Mouse (Mus musculus) lung, postnatal 10 days (tissue): ENCODE measurements around the gene Ablim1.
A peak's percentile ranks its signal among the peaks of the same experiment; 100 is the strongest.

Experiments used
- DNase-seq: peaks from one replicate; pipeline ENCODE4 v3.0.0; 2021

Ablim1 gene

DNA sequence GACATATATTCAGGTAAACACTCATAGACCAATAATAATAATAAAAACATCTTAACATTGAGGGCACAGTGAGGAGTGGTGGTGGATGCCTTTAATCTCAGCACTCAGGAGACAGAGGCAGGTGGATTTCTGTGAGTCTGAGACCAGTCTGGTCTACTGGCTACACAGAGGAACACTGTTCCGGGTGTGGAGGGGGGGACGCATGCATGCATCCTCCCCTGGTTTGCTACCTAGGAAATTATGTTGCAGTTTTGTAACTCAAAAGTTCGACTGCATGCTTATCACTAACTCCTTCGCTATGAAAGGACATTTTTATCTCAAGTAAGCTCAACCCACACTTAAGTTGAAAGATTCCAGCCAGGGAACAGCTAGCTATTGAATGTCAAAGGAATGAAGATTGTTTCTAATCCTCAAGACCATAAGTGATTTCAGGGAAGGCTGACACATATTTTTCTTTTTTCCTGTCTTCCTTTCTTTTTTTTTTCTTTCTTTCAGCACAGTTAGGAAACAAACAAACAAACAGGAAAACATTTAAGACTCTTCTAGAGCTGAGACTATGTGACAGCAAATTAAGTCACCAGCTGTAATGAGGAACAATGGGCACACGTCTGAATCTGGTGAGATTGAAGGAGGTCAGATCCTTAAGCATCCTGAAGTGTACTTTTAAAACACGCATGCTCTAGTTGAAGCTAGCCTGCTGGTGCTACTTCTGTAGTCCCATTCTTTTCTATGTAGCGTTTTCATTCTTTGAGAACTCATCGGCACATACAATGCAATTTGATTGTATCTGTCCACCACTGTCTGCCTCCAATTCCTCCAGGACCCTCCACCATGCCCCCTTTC is 26.4 kb upstream of the Ablim1 start:
- no peak for DNase-seq

DNA sequence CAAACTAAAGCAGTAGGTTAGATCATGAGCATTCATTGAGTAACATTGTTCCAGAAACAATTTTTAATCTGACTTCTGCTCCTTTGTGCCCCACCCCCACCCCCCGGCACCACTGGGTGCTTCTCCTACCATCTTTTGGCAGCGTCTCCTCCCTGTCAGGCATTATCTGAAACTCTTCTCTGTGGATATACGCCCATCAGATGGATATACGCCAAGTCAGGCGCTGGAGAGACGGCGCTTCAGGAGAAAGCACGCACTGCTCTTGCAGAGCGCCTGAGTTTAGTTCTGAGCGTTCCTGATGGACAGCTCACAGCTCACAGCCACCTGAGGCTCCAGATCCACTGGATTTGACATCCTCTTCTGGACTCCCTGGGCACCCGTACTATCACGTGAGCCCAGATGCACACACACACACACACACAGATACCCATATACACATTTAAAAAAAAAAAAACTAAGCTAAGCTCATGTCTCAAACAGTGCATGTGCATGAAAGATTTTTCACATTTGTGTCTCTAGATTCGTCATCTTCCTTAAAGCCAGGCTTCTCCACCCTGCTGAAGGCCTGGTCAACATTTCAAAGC is 24.7 kb upstream of the Ablim1 start:
- DNase-seq, result no peak

DNA sequence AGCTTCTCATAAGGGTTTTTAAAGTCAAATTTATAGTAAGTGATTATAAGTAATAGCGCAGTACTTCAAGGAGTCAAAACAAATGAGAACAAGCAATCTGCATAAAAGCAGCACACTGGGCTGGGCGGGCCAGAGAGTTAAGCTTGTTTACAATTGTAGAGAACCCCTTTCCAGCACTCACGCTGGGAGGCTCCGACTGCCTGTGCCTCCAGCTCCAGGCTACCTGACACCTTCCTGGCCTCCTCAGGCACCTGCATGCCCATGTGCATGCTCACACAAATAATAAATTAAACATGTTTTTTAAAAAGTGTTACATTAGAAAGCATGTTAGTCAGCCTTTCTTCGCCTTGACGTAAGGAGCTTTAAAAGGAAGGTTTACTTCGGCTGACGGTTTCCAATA is 20.4 kb upstream of the Ablim1 start:
- DNase-seq, result no peak

DNA sequence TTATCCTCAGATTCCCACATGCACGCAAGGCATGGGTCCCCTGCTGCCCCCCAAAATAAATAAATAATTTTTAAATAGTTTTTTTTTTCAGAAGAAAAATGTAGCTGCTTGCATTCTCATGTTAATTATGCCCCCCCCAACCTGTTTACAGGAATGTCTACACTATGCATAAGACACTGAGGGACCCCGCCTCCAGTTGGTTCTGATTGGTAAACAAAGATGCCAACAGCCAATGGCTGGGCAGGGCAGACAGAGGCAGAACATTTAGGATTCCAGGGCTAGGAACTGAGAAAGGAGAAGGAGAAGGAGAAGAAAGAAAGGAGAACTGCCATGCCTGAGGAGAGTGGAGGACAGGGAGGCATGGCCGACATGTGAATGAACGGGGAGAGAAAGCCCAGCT is 18.6 kb upstream of the Ablim1 start:
- DNase-seq, result no peak

DNA sequence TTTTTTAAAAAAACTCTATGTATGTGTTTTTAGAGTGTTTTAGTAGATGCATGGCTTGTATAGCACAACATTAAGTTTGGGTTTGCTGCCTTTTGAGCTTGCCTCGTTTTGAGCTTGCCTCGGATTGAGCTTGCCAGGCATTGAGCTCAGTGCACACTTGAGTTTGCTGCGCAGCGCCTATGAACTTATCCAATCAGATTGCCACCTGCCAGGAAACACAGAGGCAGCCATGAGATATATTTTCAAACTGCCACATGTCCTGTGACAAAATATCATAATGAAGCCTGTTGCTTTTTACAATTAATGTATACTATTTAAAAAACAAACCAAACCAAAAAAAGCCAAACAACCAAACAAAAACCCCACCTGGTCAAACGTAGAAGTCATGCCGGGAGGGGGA is 16.5 kb upstream of the Ablim1 start:
- DNase-seq, result no peak

DNA sequence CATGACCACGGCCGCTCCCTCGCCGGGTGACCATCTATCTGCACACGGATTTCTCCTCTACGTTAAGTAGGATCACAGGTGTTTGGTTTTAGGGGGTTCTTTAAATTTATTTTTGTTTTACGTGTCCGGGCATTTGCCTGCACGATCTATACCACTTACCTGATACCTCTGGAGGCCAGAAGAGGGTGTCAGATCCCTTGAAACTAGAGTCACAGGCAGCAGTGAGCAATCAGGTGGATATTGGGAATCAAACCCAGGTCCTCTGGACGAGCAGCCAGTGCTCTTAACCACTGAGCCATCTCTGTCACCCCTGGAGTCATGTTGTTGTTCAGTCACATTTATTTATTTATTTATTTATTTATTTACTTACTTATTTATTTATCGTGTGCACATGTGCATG is 15.6 kb upstream of the Ablim1 start:
- no peak for DNase-seq

DNA sequence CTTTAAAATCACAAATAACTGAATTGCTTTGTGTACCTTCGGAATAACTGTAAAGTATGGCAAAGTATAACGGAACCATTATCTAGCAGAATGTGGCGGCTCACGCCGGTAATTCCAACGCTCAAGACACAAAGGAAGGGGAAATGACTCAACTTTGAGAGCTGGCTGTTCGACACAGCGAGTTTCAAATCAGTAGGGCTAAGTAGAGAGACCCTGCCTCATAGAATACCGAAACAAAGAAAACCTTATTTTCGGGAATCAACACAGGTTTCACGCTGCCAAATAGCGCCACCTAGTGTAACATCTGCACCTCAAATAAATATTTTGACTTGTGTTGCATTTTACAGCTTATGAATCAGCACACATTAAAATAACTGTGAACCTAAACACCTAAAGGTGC is 14.1 kb upstream of the Ablim1 start:
- DNase-seq, result peak; percentile 65

DNA sequence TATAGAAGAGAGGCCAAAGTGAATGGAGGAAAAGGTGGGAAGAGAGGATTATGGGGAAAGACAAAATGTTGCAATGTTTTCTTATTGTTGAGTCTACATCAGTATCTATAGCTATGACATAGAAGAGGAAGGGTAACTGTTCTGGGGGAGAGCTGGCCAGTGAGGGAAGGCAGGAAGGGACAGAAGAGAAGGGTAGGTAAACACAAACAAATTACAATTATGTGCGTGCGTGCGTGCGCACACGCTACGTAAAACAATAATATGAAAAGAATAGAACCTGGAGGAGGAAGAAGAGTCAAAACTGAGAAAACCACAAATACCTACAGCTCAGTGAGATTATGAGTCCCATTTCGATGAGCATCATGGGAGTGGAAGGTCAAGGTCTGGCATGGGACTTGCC is 13.6 kb upstream of the Ablim1 start:
- no peak for DNase-seq

DNA sequence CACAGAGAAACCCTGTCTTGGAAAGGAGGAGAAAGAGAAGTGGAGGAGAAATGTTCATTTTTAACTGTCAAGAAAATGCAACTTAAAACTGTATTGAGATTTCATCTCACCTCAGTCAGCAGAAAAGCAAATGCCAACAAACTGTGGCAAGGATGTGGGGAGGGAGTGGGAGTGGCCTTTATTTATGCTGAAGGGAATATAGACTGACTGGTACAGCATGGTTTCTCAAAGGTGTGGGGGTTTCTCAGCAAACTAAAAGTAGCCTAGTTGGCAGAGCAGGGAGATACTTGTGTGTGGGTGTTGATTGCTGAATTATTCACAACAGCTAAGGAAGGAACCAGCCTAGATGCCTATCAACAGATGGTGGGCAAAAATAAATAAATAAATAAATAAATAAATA is 13.0 kb upstream of the Ablim1 start:
- DNase-seq, result no peak

DNA sequence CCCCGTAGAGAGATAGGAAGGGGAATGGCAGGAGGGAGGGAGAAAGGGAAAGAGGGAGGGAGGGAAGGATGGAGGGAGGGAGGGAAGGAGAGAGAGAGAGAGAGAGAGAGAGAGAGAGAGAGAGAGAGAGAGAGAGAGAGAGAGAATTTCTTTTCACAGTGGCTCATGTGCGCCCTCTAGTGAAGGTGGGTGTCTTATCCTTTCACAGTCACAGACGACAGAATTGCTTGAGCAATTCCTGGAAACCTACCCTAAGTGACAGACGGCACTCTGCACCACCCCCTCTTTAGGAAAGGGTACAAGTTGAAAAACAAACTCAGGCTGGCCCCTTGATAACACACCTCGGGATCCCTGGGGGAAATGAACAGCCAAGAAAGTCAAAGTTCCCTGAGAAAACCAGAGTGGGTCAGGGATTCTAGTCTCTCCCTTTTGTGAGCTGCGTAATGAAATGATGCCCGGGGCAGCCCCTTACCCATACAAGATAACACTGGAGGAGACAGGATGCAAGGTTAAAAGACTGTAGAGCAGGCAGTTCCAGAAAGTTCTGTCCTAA is 11.1 kb upstream of the Ablim1 start:
- peak; percentile 88 for DNase-seq

DNA sequence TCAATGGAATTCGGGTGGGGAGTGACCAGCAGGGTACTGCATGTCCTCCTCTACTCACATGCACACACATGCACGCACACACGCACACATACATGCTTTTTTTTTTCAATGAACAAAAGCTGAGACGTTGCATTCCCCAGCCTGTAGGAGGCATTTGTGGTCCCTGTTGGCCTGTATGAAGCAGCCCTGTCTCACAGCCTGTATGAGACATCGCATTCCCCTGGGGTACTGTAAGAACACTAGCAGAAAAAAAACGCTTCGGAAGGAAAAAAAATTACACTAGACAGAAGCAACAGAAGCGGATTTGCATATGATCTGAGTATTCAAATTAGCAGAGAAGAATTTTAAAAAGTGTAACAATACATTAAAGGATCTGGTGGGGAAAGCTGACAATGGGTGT is 8.4 kb upstream of the Ablim1 start:
- DNase-seq, result no peak

DNA sequence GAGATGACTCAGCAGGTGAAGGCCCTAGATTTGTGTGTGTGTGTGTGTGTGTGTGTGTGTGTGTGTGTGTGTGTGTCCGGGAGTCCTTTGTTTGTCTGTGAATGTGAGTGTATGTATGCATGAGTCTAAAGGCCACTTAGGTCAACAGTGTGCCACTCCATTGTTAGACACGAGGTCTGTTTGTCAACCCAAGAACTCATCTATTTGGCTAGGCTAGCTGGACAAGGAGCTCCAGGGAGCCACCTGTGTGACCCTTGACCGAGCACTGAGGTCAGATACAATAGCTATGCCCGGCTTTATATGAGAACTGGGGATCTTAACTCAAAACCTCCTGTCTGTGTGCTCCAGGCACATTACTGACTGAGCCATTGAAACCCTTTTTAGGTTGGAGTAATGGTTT is 7.8 kb upstream of the Ablim1 start:
- DNase-seq, result no peak

DNA sequence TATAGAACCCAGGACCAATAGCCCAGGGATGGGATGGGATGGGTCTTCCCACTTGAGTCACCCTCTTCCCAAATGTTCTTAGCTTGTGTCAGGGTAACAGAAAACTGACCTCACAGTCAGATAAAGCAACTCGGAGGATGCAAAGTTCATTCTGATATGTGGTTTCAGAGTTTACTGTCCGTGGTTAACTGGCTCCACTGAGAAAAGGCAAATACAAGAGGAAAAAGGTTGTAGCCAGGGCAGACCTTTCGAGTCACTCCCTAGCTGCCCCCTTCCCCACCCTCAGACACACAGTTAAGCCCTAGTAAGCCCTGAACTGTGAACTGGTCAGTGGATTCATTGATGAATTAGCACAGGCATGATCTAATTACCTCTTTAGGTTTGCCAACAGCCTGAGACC is 7.1 kb upstream of the Ablim1 start:
- DNase-seq, result no peak

DNA sequence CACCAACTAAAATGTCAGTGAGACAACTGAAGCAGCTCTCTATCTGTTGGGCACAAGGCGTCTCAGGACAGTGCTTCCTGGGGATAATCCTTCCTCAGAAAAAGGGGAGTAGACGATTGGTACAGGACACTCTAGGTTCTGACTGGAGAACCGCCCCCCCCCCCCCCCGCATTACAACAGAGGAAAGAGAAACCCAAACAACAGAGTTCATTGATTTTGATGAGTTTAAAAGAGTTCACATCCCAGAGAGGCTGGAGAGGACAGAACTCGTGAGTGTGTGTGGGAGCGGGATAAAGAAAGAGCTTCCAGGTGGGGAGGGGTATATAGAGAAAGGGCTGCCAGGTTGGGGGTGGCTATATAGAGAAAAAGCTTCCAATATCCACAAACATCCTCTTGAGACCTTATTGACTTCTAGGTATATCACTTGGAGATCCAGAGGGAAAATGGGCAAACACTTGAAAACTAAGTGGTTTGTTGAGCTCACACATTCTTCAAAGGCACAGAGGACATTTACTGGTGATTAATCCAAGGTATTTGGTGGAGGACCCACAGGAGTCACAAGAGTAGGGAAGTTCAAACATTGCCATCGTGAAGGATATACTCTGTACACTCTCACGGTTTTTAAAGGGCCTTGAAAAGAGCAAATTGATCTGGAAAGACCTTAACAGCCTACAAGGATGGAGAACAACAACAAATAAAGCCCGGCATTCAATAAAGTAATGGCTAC is 6.1 kb upstream of the Ablim1 start:
- no peak for DNase-seq

DNA sequence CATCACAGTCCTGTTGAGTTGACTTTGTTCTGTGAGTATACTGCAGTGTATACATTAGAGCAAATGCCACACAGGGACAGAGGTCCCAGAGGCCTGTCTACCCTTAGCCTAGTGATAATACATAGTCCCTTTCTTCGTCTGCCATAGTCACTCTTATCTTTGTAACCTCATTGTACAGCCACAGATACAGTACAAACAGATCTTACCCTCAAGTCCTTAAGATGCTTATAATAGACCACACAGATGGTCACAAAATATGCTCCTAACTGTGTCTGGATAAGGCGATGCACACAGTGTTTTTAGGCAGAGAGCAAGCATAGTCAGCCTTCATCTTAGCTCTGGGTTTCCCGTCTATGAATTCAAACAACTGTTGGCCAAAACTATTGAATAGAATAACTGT is 1.9 kb upstream of the Ablim1 start:
- no peak for DNase-seq

DNA sequence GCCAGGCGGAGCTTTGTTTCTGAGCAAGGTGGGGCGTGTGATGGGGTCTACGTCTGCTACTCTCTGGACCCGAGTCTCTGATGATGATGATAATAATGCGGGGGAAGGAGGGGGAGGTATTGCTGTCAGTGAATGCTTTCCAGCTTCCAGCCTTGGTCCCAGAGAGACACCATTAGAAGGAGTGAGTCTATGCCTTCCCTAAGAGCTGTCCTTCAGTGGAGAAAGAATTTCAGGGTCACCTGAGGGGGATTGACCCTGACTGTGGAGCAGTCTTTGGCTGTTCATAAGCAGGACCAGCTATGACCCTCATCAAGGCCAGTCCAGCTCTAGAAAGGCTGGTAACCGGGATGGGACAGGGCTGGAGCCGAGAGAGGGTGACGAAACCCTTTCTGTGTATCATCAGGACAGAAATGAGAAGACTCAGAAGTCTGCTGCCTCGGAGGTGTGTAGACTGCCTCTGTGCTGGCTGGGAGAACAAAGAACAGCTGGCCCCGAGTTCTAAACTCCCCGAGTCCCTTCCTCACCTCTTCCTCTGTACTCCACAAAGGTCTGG is 370 bp upstream of the Ablim1 start:
- no peak for DNase-seq

DNA sequence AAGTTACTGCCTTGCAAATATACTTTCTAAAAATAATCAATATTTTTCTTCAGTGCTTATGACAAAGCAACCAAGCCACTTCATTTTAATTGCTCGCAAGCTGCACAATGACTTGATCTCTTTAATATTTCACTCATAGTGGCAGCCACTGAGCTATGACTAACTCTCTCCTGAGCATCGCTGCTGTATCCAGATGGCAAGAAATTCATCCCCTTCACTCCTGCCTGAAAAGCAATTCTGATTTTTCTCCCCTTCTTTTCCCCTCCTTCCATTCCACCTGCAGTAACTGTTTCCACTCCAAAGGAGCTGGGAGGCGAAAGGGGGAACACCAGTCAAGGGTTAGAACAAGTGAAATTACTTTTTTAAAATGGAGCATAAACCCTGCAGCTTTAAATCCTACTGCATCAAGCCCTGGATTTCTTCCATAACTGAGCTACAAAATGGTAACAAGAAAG is 801 bp downstream of the Ablim1 start:
- DNase-seq, result no peak

DNA sequence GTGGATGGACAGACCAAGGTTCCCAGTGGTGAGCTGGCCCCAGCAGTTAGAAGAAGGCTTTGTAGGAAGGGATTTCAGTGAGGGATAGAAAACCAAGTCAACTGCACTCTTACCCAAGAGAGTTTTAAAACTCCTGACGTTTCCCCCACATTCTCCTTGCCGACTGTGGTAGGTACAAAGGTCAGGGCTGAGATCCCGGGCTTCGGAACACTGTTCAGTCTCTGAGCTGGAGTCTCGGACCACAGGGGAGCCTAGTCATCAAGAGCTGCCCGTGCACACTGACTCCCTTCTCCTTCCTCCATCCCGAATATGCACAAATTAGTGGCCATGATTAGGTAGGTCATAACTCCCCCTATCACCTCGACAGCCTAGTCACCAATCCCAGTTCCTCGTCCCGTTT is 1.5 kb downstream of the Ablim1 start:
- DNase-seq, result no peak

DNA sequence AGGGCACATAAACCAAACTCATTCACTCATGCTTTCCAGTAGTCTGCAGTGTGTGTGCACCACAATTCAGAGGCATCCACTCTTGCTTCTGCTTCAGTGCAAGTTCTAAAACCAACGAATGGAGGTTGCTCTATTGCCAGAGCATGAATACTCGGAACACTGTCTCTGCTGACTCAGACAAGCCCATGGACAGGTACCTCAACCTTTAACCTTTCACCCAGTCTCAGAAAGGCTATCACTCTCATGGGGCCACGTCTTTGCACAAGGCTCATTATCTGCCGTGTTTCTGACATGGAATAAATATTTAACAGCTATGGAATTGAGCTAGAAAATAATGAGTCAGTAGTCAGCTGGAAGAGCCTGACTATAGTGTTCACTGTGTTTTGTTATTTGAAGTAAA is 4.7 kb downstream of the Ablim1 start:
- no peak for DNase-seq

DNA sequence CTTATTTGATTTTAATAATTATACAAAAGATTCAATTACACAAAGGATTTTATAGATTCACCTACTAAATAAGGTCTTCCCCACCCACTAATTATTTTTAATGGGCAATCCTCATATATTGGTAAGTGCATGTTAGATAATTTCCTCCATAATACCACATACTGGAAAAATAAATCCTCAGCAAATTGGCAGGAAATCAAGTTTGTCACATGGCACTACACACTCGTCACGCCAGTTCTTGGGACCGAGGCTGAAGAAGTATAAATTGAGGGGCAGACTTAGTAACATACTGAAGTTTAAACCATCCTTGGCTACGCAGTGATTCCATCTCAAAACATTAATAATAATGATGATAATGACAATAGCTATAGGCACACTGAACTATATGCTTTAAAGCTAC is 8.1 kb downstream of the Ablim1 start:
- no peak for DNase-seq

DNA sequence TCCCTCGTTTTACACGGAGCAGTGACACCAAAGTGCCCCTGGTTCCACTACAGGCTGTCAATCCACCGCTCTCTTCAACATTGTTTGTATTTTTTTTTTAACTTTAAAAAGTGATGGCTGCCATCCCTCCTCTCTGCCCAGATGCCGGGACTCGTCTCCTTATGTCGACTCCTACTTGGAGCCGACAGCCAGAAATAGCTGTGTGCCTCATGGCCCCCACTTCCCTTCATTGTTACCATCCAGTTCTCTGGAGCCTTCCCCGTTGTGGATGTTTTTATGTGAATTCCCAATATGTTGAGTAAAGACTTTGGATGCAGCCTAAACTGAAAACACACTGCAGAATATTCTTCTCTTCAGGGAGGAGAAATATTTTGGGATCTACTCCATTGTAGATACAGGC is 8.7 kb downstream of the Ablim1 start:
- no peak for DNase-seq

DNA sequence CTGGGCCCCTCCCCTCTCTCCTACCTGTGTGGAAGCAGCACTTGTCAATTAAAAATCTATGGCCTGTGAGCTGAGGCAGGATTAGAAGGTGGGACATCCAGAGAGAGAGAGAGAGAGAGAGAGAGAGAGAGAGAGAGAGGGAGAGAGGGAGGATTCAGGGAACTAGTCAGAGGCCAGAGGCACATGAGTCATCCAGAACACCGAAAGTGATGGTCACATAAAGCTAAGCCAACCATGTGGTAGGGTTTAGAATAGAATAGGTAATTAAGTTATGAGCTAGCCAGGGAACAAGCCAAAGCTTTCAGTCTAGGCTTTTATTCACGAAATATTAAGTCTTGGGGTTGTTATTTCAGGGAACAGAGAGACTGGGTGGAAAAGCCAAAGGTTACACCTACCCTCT is 10.1 kb downstream of the Ablim1 start:
- no peak for DNase-seq

DNA sequence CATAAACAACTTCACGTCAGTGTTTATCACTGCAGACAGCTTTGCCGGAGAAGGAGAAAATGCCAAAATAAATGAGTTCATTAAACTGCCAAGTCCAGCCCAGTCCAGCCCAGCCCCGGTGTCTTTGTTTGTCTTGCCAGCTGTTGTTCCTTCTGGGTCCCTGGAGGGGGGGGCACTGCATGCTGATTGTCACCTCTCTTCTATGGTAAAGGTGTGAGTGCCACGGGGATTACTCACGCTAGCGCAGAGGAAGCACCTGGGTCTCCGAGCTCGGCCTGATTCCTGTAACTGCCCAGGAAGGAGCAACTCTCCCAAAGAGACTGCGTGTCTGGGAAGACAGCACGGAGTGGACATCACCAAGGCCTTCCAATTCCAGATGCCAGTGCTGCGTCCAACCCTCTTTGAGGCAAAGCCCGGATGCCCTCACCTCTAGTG is 12.7 kb downstream of the Ablim1 start:
- peak; percentile 64 for DNase-seq

DNA sequence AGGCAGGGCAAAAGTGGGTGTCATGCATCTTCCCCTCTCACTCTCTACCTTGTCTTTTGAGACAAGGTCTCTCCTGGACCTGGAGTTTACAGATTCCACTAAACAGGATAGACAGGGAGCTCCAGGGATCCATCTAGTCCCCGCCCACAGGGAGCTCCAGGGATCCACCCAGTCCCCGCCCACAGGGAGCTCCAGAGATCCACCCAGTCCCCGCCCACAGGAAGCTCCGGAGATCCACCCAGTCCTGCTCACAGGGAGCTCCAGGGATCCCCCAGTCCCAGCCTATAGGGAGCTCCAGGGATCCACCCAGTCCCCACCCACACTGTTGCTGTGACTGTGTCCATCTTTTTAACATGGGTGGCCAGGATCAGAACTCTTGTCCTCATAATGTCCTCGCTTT is 16.7 kb downstream of the Ablim1 start:
- DNase-seq, result peak; percentile 45
